Mouse (Mus musculus) embryonic facial prominence, embryonic 14.5 days (tissue): ENCODE measurements at regions not wholly inside any gene's neighbourhood (a gene's known extent, or its start where the extent isn't known, plus 50 kb on each side); places are given as distances from the start of the nearest gene placed in this dataset.
A peak's percentile ranks its signal among the peaks of the same experiment; 100 is the strongest.

ENCODE experiments used
- ATAC-seq: fragments of 200-750 bp; cut with Nextera tagmentation; 2 replicates; pipeline ENCODE4 v1.8.0; 2017; ENCODE audit warnings: low read depth, moderate number of reproducible peaks, moderate TSS enrichment
- DNase-seq: peaks from one replicate; pipeline ENCODE4 v3.0.0-alpha.2; 2015; ENCODE audit warnings: low spot score
- H3K27ac ChIP-seq: fragments of 300-500 bp; sonication (generic); replicated peaks from 2 replicates; pipeline ENCODE4 v1.5.1; 2014; ENCODE audit warnings: low read depth, mild to moderate bottlenecking, low read length, moderate library complexity
- H3K27me3 ChIP-seq: fragments of 300-500 bp; sonication (generic); replicated peaks from 2 replicates; pipeline ENCODE4 v1.6.1; 2014; ENCODE audit warnings: low read length; ENCODE audit not compliant: control insufficient read depth, insufficient read depth
- H3K36me3 ChIP-seq: fragments of 300-500 bp; sonication (generic); 2 replicates; pipeline ENCODE4 v1.6.1; 2014; ENCODE audit warnings: low read length, mixed read lengths; ENCODE audit not compliant: control insufficient read depth, insufficient read depth
- H3K4me1 ChIP-seq: fragments of 300-500 bp; sonication (generic); 2 replicates; pipeline ENCODE4 v1.6.1; 2014; ENCODE audit warnings: antibody characterized with exemption, low read length; ENCODE audit not compliant: control insufficient read depth, insufficient read depth
- H3K4me2 ChIP-seq: fragments of 300-500 bp; sonication (generic); 2 replicates; pipeline ENCODE4 v1.6.1; 2014; ENCODE audit warnings: low read depth, mild to moderate bottlenecking, low read length, moderate library complexity, mixed read lengths
- H3K4me3 ChIP-seq: fragments of 300-500 bp; sonication (generic); 2 replicates; pipeline ENCODE4 v1.5.1; 2014; ENCODE audit warnings: low read depth, mild to moderate bottlenecking, low read length
- H3K9ac ChIP-seq: fragments of 300-500 bp; sonication (generic); 2 replicates; pipeline ENCODE4 v1.6.1; 2014; ENCODE audit warnings: low read depth, mild to moderate bottlenecking, low read length, moderate library complexity, mixed read lengths
- H3K9me3 ChIP-seq: fragments of 300-500 bp; sonication (generic); 2 replicates; pipeline ENCODE4 v1.6.1; 2016; ENCODE audit warnings: low read length; ENCODE audit not compliant: control insufficient read depth
- WGBS: fragments of 180-500 bp; shearing (Covaris S2); extraction: QIAGEN DNeasy Blood & Tissue Kit; methylation state at CpG from one replicate; pipeline ENCODE4 v1.1.7; 2014; 5-methylcytosine and 5-hydroxymethylcytosine counted together

DNA sequence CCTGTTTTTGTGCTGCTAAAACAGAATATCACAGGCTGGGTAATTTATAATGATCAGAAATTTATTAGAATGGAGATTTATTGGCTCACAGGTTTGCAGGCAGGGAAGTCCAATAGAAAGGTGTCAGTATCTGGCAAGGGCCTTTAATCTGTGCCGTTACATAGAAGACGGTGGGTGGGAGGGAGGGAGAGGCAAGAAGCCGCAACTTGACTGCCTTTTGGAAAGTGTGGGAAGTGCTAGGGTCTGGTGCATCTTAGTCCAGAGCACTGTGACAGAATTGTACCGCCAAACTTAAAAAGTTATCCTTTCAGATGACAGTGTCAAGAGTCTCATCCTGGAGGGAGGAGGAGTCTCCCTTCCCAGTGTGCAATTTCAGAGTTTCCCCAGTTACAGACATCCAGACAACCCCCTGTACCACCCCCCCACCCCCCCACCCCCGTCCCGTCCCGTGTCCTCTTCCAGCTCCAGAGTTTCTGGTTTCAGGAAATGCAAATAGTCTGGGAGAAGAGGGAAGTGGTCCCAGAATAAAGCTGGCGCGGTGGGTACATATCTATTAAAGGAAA, 261.4 kb upstream of the Mpped2 start:
- Histone ChIP-seq H3K4me2 (peak overlapping the region; percentile 43), H3K27me3 (no peaks in the 10 kb centered on the region), H3K4me1 (peaks cover 13% of the 10 kb centered on the region), H3K9me3 (no peaks in the 10 kb centered on the region), H3K27ac (no peak overlapping the region), H3K36me3 (no peaks in the 10 kb centered on the region), H3K9ac (no peak overlapping the region), H3K4me3 (no peak overlapping the region)
- 9% methylated on average over 9 of the region's 9 CpGs for WGBS
- no peak for ATAC-seq
- DNase-seq = peak; percentile 49

GRCm38 (mm10) chr2:106436136-106436535, 256.9 kb upstream of the Mpped2 start:
- Histone ChIP-seq H3K4me2 (no peak overlapping the region), H3K27me3 (no peaks in the 10 kb centered on the region), H3K36me3 (no peaks in the 10 kb centered on the region), H3K27ac (no peak overlapping the region), H3K4me3 (no peak overlapping the region), H3K9me3 (no peaks in the 10 kb centered on the region), H3K4me1 (0 out of 2 replicates have a peak, but pooled peaks cover 3% of the 10 kb centered on the region), H3K9ac (no peak overlapping the region)
- WGBS = 59% methylated on average over 2 of the region's 2 CpGs
- no peak for DNase-seq
- ATAC-seq = no peak; the same call in 1 of the 2 replicates

DNA sequence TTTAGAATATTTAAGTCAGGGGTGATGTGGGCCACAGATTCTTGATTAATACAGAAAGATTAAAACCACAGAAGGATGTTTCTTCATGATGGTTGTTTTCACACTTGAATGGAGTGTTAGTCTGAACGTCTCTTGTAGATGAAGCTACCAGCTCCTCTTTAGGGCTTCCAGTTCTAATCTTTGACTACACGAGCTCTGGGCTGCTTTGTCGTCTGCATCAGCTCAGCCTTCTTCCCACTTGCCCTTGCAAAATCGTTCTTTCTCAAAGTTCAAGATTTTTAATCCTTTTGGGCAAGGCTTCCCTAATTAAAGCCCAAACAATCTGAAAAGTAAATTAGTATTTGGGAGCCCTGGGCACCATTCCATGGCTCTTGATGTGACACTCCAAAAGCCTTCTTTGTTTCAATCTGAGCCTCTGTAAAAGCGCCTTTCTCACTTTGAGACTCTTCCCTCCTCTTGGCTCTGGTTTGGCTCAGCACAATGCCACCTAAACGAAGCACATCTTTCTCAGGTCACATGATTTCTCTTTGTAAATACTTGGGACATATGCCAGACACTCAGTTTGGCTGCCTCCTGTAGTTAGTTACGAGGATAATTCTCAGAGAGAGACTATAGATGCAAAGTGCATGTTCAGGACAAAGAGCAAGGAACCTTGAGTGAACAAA, 238.6 kb upstream of the Mpped2 start:
- H3K27ac ChIP-seq = no peak overlapping the region
- WGBS = 63% methylated on average over 7 of the region's 7 CpGs
- no peak overlapping the region for H3K9ac ChIP-seq
- ATAC-seq (no peak), DNase-seq (peak; percentile 24)
- H3K4me1 ChIP-seq = no peaks in the 10 kb centered on the region
- no peaks in the 10 kb centered on the region for H3K27me3 ChIP-seq
- no peak overlapping the region for H3K4me2 ChIP-seq
- H3K9me3 ChIP-seq = no peaks in the 10 kb centered on the region
- H3K36me3 ChIP-seq = no peaks in the 10 kb centered on the region
- H3K4me3 ChIP-seq = no peak overlapping the region

GRCm38 (mm10) chr2:106455039-106455438, 238.0 kb upstream of the Mpped2 start:
- H3K4me3 ChIP-seq = no peak overlapping the region
- no peak overlapping the region for H3K9ac ChIP-seq
- H3K27ac ChIP-seq = no peak overlapping the region
- DNase-seq (no peak), ATAC-seq (no peak)
- no peaks in the 10 kb centered on the region for H3K4me1 ChIP-seq
- no peaks in the 10 kb centered on the region for H3K9me3 ChIP-seq
- no peaks in the 10 kb centered on the region for H3K27me3 ChIP-seq
- 85% methylated on average over 4 of the region's 4 CpGs for WGBS
- H3K36me3 ChIP-seq = no peaks in the 10 kb centered on the region
- H3K4me2 ChIP-seq = no peak overlapping the region

DNA sequence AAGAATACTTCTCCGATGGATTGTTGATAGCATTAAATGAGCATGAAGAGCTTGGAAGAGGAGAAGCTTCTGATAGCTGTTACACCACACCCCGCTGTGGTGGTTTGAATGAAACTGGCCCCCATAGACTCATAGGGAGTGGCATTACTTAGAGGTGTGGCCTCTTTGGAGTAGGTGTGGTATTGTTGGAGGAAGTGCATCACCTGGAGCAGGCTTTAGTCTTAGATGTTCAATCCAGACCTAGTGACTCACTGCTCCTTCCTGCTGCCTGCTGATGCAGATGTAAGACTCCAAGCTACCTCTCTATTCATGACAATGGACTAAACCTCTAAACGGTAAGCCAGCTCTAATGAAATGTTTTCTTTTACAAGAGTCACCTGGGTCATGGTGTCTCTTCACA, 237.1 kb upstream of the Mpped2 start:
- no peak overlapping the region for H3K27ac ChIP-seq
- 87% methylated on average over 3 of the region's 3 CpGs for WGBS

DNA sequence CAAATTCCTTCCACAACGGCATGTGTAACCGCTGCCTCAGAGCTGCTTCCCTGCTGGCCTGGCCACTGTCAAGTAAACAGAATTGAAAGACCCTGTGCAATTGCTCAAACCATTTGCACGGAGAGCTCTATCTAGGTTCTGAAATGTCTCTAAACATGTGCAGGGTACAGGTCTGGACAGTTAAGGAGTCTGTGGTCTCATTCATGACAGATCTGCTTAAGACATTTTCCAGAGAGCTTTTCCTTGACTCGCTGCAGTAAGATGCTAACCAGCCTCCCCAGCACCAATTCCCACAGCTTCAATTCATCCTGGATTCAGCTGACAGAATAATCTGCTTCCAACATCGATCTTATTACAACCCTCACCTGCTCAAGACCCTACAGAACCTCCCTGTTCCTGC, 235.1 kb upstream of the Mpped2 start:
- DNase-seq (peak; percentile 51), ATAC-seq (peak; percentile 50; the same call in 1 of the 2 replicates)
- Histone ChIP-seq H3K9ac (no peak overlapping the region), H3K4me3 (no peak overlapping the region), H3K4me2 (no peak overlapping the region), H3K27me3 (no peaks in the 10 kb centered on the region), H3K36me3 (no peaks in the 10 kb centered on the region), H3K27ac (no peak overlapping the region), H3K9me3 (no peaks in the 10 kb centered on the region), H3K4me1 (peaks cover 18% of the 10 kb centered on the region)
- WGBS = 46% methylated on average over 4 of the region's 5 CpGs

More for the DNA sequence above, 237.1 kb upstream of the Mpped2 start:
- DNase-seq (no peak), ATAC-seq (no peak)
- Histone ChIP-seq H3K36me3 (no peaks in the 10 kb centered on the region), H3K4me1 (peaks cover 7% of the 10 kb centered on the region), H3K4me3 (no peak overlapping the region), H3K9ac (no peak overlapping the region), H3K4me2 (no peak overlapping the region), H3K27me3 (no peaks in the 10 kb centered on the region), H3K9me3 (no peaks in the 10 kb centered on the region)

GRCm38 (mm10) chr2:106461021-106461420, 232.0 kb upstream of the Mpped2 start:
- no peaks in the 10 kb centered on the region for H3K27me3 ChIP-seq
- H3K4me2 ChIP-seq = no peak overlapping the region
- no peak overlapping the region for H3K27ac ChIP-seq
- ATAC-seq (0 out of 2 replicates have a peak, but pooled peaks have one; percentile 30), DNase-seq (no peak)
- H3K4me1 ChIP-seq = peaks cover 18% of the 10 kb centered on the region
- WGBS = 28% methylated on average over 8 of the region's 8 CpGs
- no peaks in the 10 kb centered on the region for H3K9me3 ChIP-seq
- H3K4me3 ChIP-seq = no peak overlapping the region
- no peak overlapping the region for H3K9ac ChIP-seq
- H3K36me3 ChIP-seq = no peaks in the 10 kb centered on the region

GRCm38 (mm10) chr2:106461490-106461889, 231.6 kb upstream of the Mpped2 start:
- 40% methylated on average over 7 of the region's 7 CpGs for WGBS

More at GRCm38 (mm10) chr2:106461490-106461889, 231.6 kb upstream of the Mpped2 start:
- ATAC-seq = no peak
- H3K36me3 ChIP-seq = no peaks in the 10 kb centered on the region
- H3K4me1 ChIP-seq = peaks cover 18% of the 10 kb centered on the region
- H3K9me3 ChIP-seq = no peaks in the 10 kb centered on the region
- H3K4me2 ChIP-seq = no peak overlapping the region
- H3K9ac ChIP-seq = no peak overlapping the region
- H3K27me3 ChIP-seq = no peaks in the 10 kb centered on the region
- H3K27ac ChIP-seq = no peak overlapping the region
- H3K4me3 ChIP-seq = no peak overlapping the region
- no peak for DNase-seq
